Mouse (Mus musculus) cortical plate, adult 2 months (tissue): ENCODE measurements around the gene Dixdc1. TPM values are rescaled to one million over a fixed set of nuclear protein-coding genes. Genes with fewer than 3 reads are reported as not detected.

ENCODE experiments used
- H3K27ac ChIP-seq: fragments of 200-500 bp; 2 replicates; pipeline ENCODE4 v1.5.1; 2012; ENCODE audit warnings: low read length, control low read depth, inconsistent platforms; ENCODE audit not compliant: insufficient read depth
- H3K4me1 ChIP-seq: fragments of 200-500 bp; 2 replicates; pipeline ENCODE4 v1.6.1; 2011; ENCODE audit warnings: low read length; ENCODE audit not compliant: control insufficient read depth, insufficient read depth
- H3K4me3 ChIP-seq: fragments of 200-500 bp; 2 replicates; pipeline ENCODE4 v1.5.1; 2011; ENCODE audit warnings: mild to moderate bottlenecking, low read length, control low read depth; ENCODE audit not compliant: insufficient read depth
- CTCF ChIP-seq: fragments of 200-500 bp; IDR thresholded peaks from 2 replicates; pipeline ENCODE4 v1.5.1; 2011; ENCODE audit warnings: mild to moderate bottlenecking, control low read depth, low read length; ENCODE audit not compliant: insufficient read depth; ENCODE audit errors: extremely low read depth
- POLR2A ChIP-seq: fragments of 200-500 bp; IDR thresholded peaks from 2 replicates; pipeline ENCODE4 v1.6.1; 2011; ENCODE audit warnings: mild to moderate bottlenecking, low read length, control low read depth; ENCODE audit not compliant: insufficient read depth; ENCODE audit errors: extremely low read depth
- polyA plus RNA-seq: library from polyadenylated mRNA; depleted of rRNA; stranded (reverse); fragments of >200 nt; gene quantifications from 2 replicates; pipeline ENCODE4 v1.2.3, GENCODE M21; 2012

Gene Dixdc1
- polyA plus RNA-seq, 1 experiment: 47.0 TPM

- TF ChIP-seq POLR2A (no peak), CTCF (peak; percentile 51)
- Histone ChIP-seq H3K4me3 (no peak overlapping the region), H3K27ac (peak overlapping the region; percentile 48; the same call in 1 of the 2 replicates), H3K4me1 (no peaks in the 10 kb centered on the region; the same call in 1 of the 2 replicates)
Observed at GRCm38 (mm10) chr9:50693631-50694030, 45.7 kb downstream of the Dixdc1 start.

GRCm38 (mm10) chr9:50692626-50693580, 46.4 kb downstream of the Dixdc1 start:
- H3K4me1 ChIP-seq: no peaks in the 10 kb centered on the region; the same call in 1 of the 2 replicates
- H3K4me3 ChIP-seq: no peak overlapping the region
- H3K27ac ChIP-seq: peak overlapping the region; percentile 48; the same call in 1 of the 2 replicates
- TF ChIP-seq POLR2A: no peak

GRCm38 (mm10) chr9:50686866-50687652, 52.3 kb downstream of the Dixdc1 start:
- Histone ChIP-seq H3K4me3 (no peak overlapping the region), H3K4me1 (no peaks in the 10 kb centered on the region), H3K27ac (0 out of 2 replicates have a peak overlapping the region, but pooled peaks have one; percentile 46)
- TF ChIP-seq POLR2A (no peak), CTCF (no peak)

GRCm38 (mm10) chr9:50681727-50682126, 57.6 kb downstream of the Dixdc1 start:
- TF ChIP-seq POLR2A: no peak
- no peak for TF ChIP-seq CTCF
- Histone ChIP-seq H3K4me1 (no peaks in the 10 kb centered on the region), H3K27ac (no peak overlapping the region), H3K4me3 (no peak overlapping the region)

GRCm38 (mm10) chr9:50679406-50679805, 59.9 kb downstream of the Dixdc1 start:
- Histone ChIP-seq H3K27ac (no peak overlapping the region), H3K4me3 (no peak overlapping the region)
- TF ChIP-seq CTCF (no peak), POLR2A (no peak)

GRCm38 (mm10) chr9:50674771-50675170, 64.5 kb downstream of the Dixdc1 start:
- no peaks in the 10 kb centered on the region for H3K4me1 ChIP-seq
- no peak overlapping the region for H3K4me3 ChIP-seq
- no peak overlapping the region for H3K27ac ChIP-seq
- TF ChIP-seq POLR2A: no peak
- TF ChIP-seq CTCF: no peak

More at GRCm38 (mm10) chr9:50679406-50679805, 59.9 kb downstream of the Dixdc1 start:
- H3K4me1 ChIP-seq: no peaks in the 10 kb centered on the region

GRCm38 (mm10) chr9:50670690-50671089, 68.6 kb downstream of the Dixdc1 start:
- Histone ChIP-seq H3K27ac (no peak overlapping the region), H3K4me1 (no peaks in the 10 kb centered on the region), H3K4me3 (no peak overlapping the region)
- TF ChIP-seq POLR2A (no peak), CTCF (peak; percentile 63)

GRCm38 (mm10) chr9:50667579-50668498, 71.5 kb downstream of the Dixdc1 start:
- H3K4me1 ChIP-seq: no peaks in the 10 kb centered on the region
- no peak for TF ChIP-seq POLR2A
- TF ChIP-seq CTCF: no peak

GRCm38 (mm10) chr9:50666442-50666841, 72.9 kb downstream of the Dixdc1 start:
- H3K27ac ChIP-seq: no peak overlapping the region
- no peak overlapping the region for H3K4me3 ChIP-seq
- TF ChIP-seq CTCF (no peak), POLR2A (no peak)
- no peaks in the 10 kb centered on the region for H3K4me1 ChIP-seq

More at GRCm38 (mm10) chr9:50667579-50668498, 71.5 kb downstream of the Dixdc1 start:
- H3K27ac ChIP-seq: no peak overlapping the region
- no peak overlapping the region for H3K4me3 ChIP-seq
